Mouse (Mus musculus): ENCODE measurements around the gene Ice2. TPM values are rescaled to one million over a fixed set of nuclear protein-coding genes. Genes with fewer than 3 reads are reported as not detected.

Ice2 gene
- polyA plus RNA-seq, 1 experiment from 2014 or later = 5.9 TPM

GRCm38 (mm10) chr9:69387296-69387695 lies 10.4 kb upstream of the Ice2 start:
- Histone ChIP-seq H3K4me1 (ENCODE audit: control insufficient read depth, low read depth, low read length) (no peaks in the 10 kb centered on the region), H3K27me3 (ENCODE audit: control insufficient read depth, insufficient read depth, low read depth, low read length) (no peaks in the 10 kb centered on the region), H3K9ac (ENCODE audit: low read depth, low read length) (no peak overlapping the region), H3K9me3 (replicated peaks; ENCODE audit: control insufficient read depth, low read length) (no peaks in the 10 kb centered on the region), H3K4me2 (ENCODE audit: low read depth, low read length) (no peak overlapping the region), H3K4me3 (ENCODE audit: low read depth, low read length) (no peak overlapping the region), H3K36me3 (ENCODE audit: control insufficient read depth, insufficient read depth) (no peaks in the 10 kb centered on the region), H3K27ac (ENCODE audit: low read length) (no peak overlapping the region)
- ATAC-seq (ENCODE audit: low read depth) = no peak
- 65% methylated on average over 4 of the region's 4 CpGs for WGBS (ENCODE audit: insufficient replicate concordance)

GRCm38 (mm10) chr9:69390631-69391030 lies 7.1 kb upstream of the Ice2 start:
- Histone ChIP-seq H3K9ac (ENCODE audit: low read depth, low read length) (no peak overlapping the region), H3K27ac (ENCODE audit: low read length) (no peak overlapping the region), H3K36me3 (ENCODE audit: control insufficient read depth, insufficient read depth) (no peaks in the 10 kb centered on the region), H3K27me3 (ENCODE audit: control insufficient read depth, insufficient read depth, low read depth, low read length) (no peaks in the 10 kb centered on the region), H3K4me1 (ENCODE audit: control insufficient read depth, low read depth, low read length) (no peaks in the 10 kb centered on the region), H3K9me3 (replicated peaks; ENCODE audit: control insufficient read depth, low read length) (no peaks in the 10 kb centered on the region), H3K4me3 (ENCODE audit: low read depth, low read length) (no peak overlapping the region), H3K4me2 (ENCODE audit: low read depth, low read length) (no peak overlapping the region)
- WGBS (ENCODE audit: insufficient replicate concordance) = 49% methylated on average over 4 of the region's 4 CpGs
- no peak for ATAC-seq (ENCODE audit: low read depth)

- no peak overlapping the region for H3K27ac ChIP-seq (ENCODE audit: low read length)
- H3K4me3 ChIP-seq (ENCODE audit: low read depth, low read length) = no peak overlapping the region
- no peaks in the 10 kb centered on the region for H3K27me3 ChIP-seq (ENCODE audit: control insufficient read depth, insufficient read depth, low read depth, low read length)
- no peak overlapping the region for H3K4me2 ChIP-seq (ENCODE audit: low read depth, low read length)
- ATAC-seq (ENCODE audit: low read depth) = no peak
- WGBS (ENCODE audit: insufficient replicate concordance) = 67% methylated on average over 5 of the region's 5 CpGs
- H3K9me3 ChIP-seq (replicated peaks; ENCODE audit: control insufficient read depth, low read length) = no peaks in the 10 kb centered on the region
- H3K9ac ChIP-seq (ENCODE audit: low read depth, low read length) = no peak overlapping the region
- H3K36me3 ChIP-seq (ENCODE audit: control insufficient read depth, insufficient read depth) = no peaks in the 10 kb centered on the region
- peaks cover 2% of the 10 kb centered on the region; the same call in 1 of the 2 replicates for H3K4me1 ChIP-seq (ENCODE audit: control insufficient read depth, low read depth, low read length)
These were observed 3.5 kb upstream of the Ice2 start for GRCm38 (mm10) chr9:69394234-69394633.

- ATAC-seq (ENCODE audit: low read depth) = no peak
- Histone ChIP-seq H3K9me3 (replicated peaks; ENCODE audit: control insufficient read depth, low read length) (no peaks in the 10 kb centered on the region), H3K27ac (ENCODE audit: low read length) (no peak overlapping the region), H3K4me2 (ENCODE audit: low read depth, low read length) (peak overlapping the region; percentile 86), H3K4me3 (ENCODE audit: low read depth, low read length) (peak overlapping the region; percentile 84), H3K36me3 (ENCODE audit: control insufficient read depth, insufficient read depth) (no peaks in the 10 kb centered on the region), H3K4me1 (ENCODE audit: control insufficient read depth, low read depth, low read length) (peaks cover 2% of the 10 kb centered on the region; the same call in 1 of the 2 replicates), H3K9ac (ENCODE audit: low read depth, low read length) (peak overlapping the region; percentile 88), H3K27me3 (ENCODE audit: control insufficient read depth, insufficient read depth, low read depth, low read length) (no peaks in the 10 kb centered on the region)
- WGBS (ENCODE audit: insufficient replicate concordance) = 50% methylated on average over 2 of the region's 2 CpGs
These were observed 310 bp upstream of the Ice2 start for GRCm38 (mm10) chr9:69397432-69397759.

GRCm38 (mm10) chr9:69398453-69398850 lies 746 bp downstream of the Ice2 start:
- Histone ChIP-seq H3K27ac (ENCODE audit: low read length) (peak overlapping the region; percentile 77), H3K9me3 (replicated peaks; ENCODE audit: control insufficient read depth, low read length) (no peaks in the 10 kb centered on the region), H3K4me3 (ENCODE audit: low read depth, low read length) (peak overlapping the region; percentile 84), H3K27me3 (ENCODE audit: control insufficient read depth, insufficient read depth, low read depth, low read length) (no peaks in the 10 kb centered on the region), H3K4me2 (ENCODE audit: low read depth, low read length) (peak overlapping the region; percentile 86), H3K4me1 (ENCODE audit: control insufficient read depth, low read depth, low read length) (peaks cover 2% of the 10 kb centered on the region; the same call in 1 of the 2 replicates), H3K36me3 (ENCODE audit: control insufficient read depth, insufficient read depth) (no peaks in the 10 kb centered on the region), H3K9ac (ENCODE audit: low read depth, low read length) (peak overlapping the region; percentile 88)
- ATAC-seq (ENCODE audit: low read depth) = 0 out of 2 replicates have a peak, but pooled peaks have one; percentile 8
- whole genome bisulfite sequencing (ENCODE audit: insufficient replicate concordance) = 7% methylated on average over 10 of the region's 10 CpGs

GRCm38 (mm10) chr9:69404671-69405070 lies 7.0 kb downstream of the Ice2 start:
- no peak for ATAC-seq (ENCODE audit: low read depth)
- 73% methylated on average over 6 of the region's 6 CpGs for WGBS (ENCODE audit: insufficient replicate concordance)
- H3K4me3 ChIP-seq (ENCODE audit: low read depth, low read length) = no peak overlapping the region
- no peak overlapping the region for H3K27ac ChIP-seq (ENCODE audit: low read length)
- H3K27me3 ChIP-seq (ENCODE audit: control insufficient read depth, insufficient read depth, low read depth, low read length) = no peaks in the 10 kb centered on the region
- no peak overlapping the region for H3K4me2 ChIP-seq (ENCODE audit: low read depth, low read length)
- no peaks in the 10 kb centered on the region for H3K9me3 ChIP-seq (replicated peaks; ENCODE audit: control insufficient read depth, low read length)
- no peaks in the 10 kb centered on the region for H3K4me1 ChIP-seq (ENCODE audit: control insufficient read depth, low read depth, low read length)
- H3K36me3 ChIP-seq (ENCODE audit: control insufficient read depth, insufficient read depth) = no peaks in the 10 kb centered on the region; the same call in 1 of the 2 replicates
- no peak overlapping the region for H3K9ac ChIP-seq (ENCODE audit: low read depth, low read length)

- no peak overlapping the region for H3K9ac ChIP-seq (ENCODE audit: low read depth, low read length)
- no peak overlapping the region for H3K4me3 ChIP-seq (ENCODE audit: low read depth, low read length)
- H3K4me2 ChIP-seq (ENCODE audit: low read depth, low read length) = no peak overlapping the region
- H3K27me3 ChIP-seq (ENCODE audit: control insufficient read depth, insufficient read depth, low read depth, low read length) = no peaks in the 10 kb centered on the region
- no peak overlapping the region for H3K27ac ChIP-seq (ENCODE audit: low read length)
- no peak for ATAC-seq (ENCODE audit: low read depth)
- no peaks in the 10 kb centered on the region for H3K4me1 ChIP-seq (ENCODE audit: control insufficient read depth, low read depth, low read length)
- 95% methylated on average over 1 of the region's 1 CpGs for WGBS (ENCODE audit: insufficient replicate concordance)
- H3K36me3 ChIP-seq (ENCODE audit: control insufficient read depth, insufficient read depth) = peaks cover 5% of the 10 kb centered on the region; the same call in 1 of the 2 replicates
- no peaks in the 10 kb centered on the region for H3K9me3 ChIP-seq (replicated peaks; ENCODE audit: control insufficient read depth, low read length)
These were observed 21.8 kb downstream of the Ice2 start for GRCm38 (mm10) chr9:69419476-69419875.

- 78% methylated on average over 3 of the region's 3 CpGs for WGBS (ENCODE audit: insufficient replicate concordance)
- Histone ChIP-seq H3K9me3 (replicated peaks; ENCODE audit: control insufficient read depth, low read length) (no peaks in the 10 kb centered on the region), H3K36me3 (ENCODE audit: control insufficient read depth, insufficient read depth) (peaks cover 9% of the 10 kb centered on the region; the same call in 1 of the 2 replicates), H3K4me1 (ENCODE audit: control insufficient read depth, low read depth, low read length) (no peaks in the 10 kb centered on the region), H3K4me2 (ENCODE audit: low read depth, low read length) (no peak overlapping the region), H3K27ac (ENCODE audit: low read length) (no peak overlapping the region), H3K4me3 (ENCODE audit: low read depth, low read length) (no peak overlapping the region), H3K9ac (ENCODE audit: low read depth, low read length) (no peak overlapping the region), H3K27me3 (ENCODE audit: control insufficient read depth, insufficient read depth, low read depth, low read length) (no peaks in the 10 kb centered on the region)
- no peak for ATAC-seq (ENCODE audit: low read depth)
These were observed 32.8 kb downstream of the Ice2 start for GRCm38 (mm10) chr9:69430531-69430930.

GRCm38 (mm10) chr9:69431863-69432555 lies 34.3 kb downstream of the Ice2 start:
- H3K27ac ChIP-seq (ENCODE audit: low read length) = no peak overlapping the region

More at GRCm38 (mm10) chr9:69431863-69432555, 34.3 kb downstream of the Ice2 start:
- Histone ChIP-seq H3K4me3 (ENCODE audit: low read depth, low read length) (no peak overlapping the region), H3K4me1 (ENCODE audit: control insufficient read depth, low read depth, low read length) (no peaks in the 10 kb centered on the region; the same call in 1 of the 2 replicates), H3K27me3 (ENCODE audit: control insufficient read depth, insufficient read depth, low read depth, low read length) (no peaks in the 10 kb centered on the region), H3K36me3 (ENCODE audit: control insufficient read depth, insufficient read depth) (peaks cover 9% of the 10 kb centered on the region; the same call in 1 of the 2 replicates), H3K4me2 (ENCODE audit: low read depth, low read length) (no peak overlapping the region), H3K9me3 (replicated peaks; ENCODE audit: control insufficient read depth, low read length) (no peaks in the 10 kb centered on the region), H3K9ac (ENCODE audit: low read depth, low read length) (no peak overlapping the region)
- WGBS (ENCODE audit: insufficient replicate concordance) = 79% methylated on average over 6 of the region's 6 CpGs
- ATAC-seq (ENCODE audit: low read depth) = no peak
